Mouse (Mus musculus) forebrain, postnatal 0 days (tissue): ENCODE results near the gene Mcl1. TPM values are rescaled to one million over a fixed set of nuclear protein-coding genes. Genes with fewer than 3 reads are reported as not detected.
"Not testable (repeated sequence)": the region's sequence is repeated elsewhere in the genome, so short reads cannot be mapped to it uniquely, and the experiment has no call there.

Source experiments
- ATAC-seq: fragments of 200-750 bp; cut with Nextera tagmentation; 2 replicates; pipeline ENCODE4 v1.8.0; 2017; ENCODE audit warnings: mild to moderate bottlenecking, moderate library complexity
- DNase-seq: peaks from one replicate; pipeline ENCODE4 v3.0.0-alpha.2; 2015
- H3K27ac ChIP-seq: fragments of 300-500 bp; sonication (generic); 2 replicates; pipeline ENCODE4 v1.5.1; 2014; ENCODE audit warnings: low read depth, mild to moderate bottlenecking, antibody characterized with exemption, low read length, moderate library complexity, mixed read lengths
- H3K27me3 ChIP-seq: fragments of 300-500 bp; sonication (generic); 2 replicates; pipeline ENCODE4 v1.6.1; 2014; ENCODE audit warnings: mild to moderate bottlenecking, low read length, mixed read lengths; ENCODE audit not compliant: insufficient read depth
- H3K36me3 ChIP-seq: fragments of 300-500 bp; sonication (generic); 2 replicates; pipeline ENCODE4 v1.6.1; 2014; ENCODE audit warnings: mild to moderate bottlenecking, moderate library complexity; ENCODE audit not compliant: insufficient read depth
- H3K4me1 ChIP-seq: fragments of 300-500 bp; sonication (generic); 2 replicates; pipeline ENCODE4 v1.6.1; 2014; ENCODE audit warnings: antibody characterized with exemption; ENCODE audit not compliant: insufficient read depth
- H3K4me2 ChIP-seq: fragments of 300-500 bp; sonication (generic); 2 replicates; pipeline ENCODE4 v1.6.1; 2014; ENCODE audit warnings: low read depth, mild to moderate bottlenecking, moderate library complexity
- H3K4me3 ChIP-seq: fragments of 300-500 bp; sonication (generic); 2 replicates; pipeline ENCODE4 v1.5.1; 2014; ENCODE audit warnings: low read depth, low read length, mixed read lengths
- H3K9ac ChIP-seq: fragments of 300-500 bp; sonication (generic); 2 replicates; pipeline ENCODE4 v1.6.1; 2014; ENCODE audit warnings: mild to moderate bottlenecking
- H3K9me3 ChIP-seq: fragments of 300-500 bp; sonication (generic); 2 replicates; pipeline ENCODE4 v1.6.1; 2016; ENCODE audit warnings: low read length
- CTCF ChIP-seq: sonication (generic); IDR thresholded peaks from 2 replicates; pipeline ENCODE4 v1.5.1; 2016; ENCODE audit warnings: antibody characterized with exemption, control low read depth, low read depth
- WGBS: fragments of 180-500 bp; shearing (Covaris S2); extraction: QIAGEN DNeasy Blood & Tissue Kit; methylation state at CpG from one replicate; pipeline ENCODE4 v1.1.7; 2014; 5-methylcytosine and 5-hydroxymethylcytosine counted together
- polyA plus RNA-seq: library from polyadenylated mRNA; unstranded; fragments of >200 nt; fragmentation: Nextera tagmentation; extraction: Ambion mirVana; gene quantifications from 2 replicates; pipeline ENCODE4 v1.2.1, GENCODE M21; 2015
- total RNA-seq: library from RNA; depleted of rRNA; stranded (reverse); fragments of >200 nt; gene quantifications from 2 replicates; pipeline ENCODE4 v1.2.3, GENCODE M21; 2014; rRNA removed

Gene Mcl1
- total RNA-seq (131 and 137 TPM in 2 replicates), polyA plus RNA-seq (42.9 and 46.6 TPM in 2 replicates)

GRCm38 (mm10) chr3:95658236-95658867 lies at the start of gene Mcl1:
Mcl1 (plus strand) TSS chr3:95658788.
- Histone ChIP-seq H3K4me3 (peak within 1 kb of the TSS; percentile 83), H3K9me3 (no peaks in the 10 kb centered on the region), H3K36me3 (peaks cover 11% of the 10 kb centered on the region), H3K27ac (peak within 1 kb of the TSS; percentile 98), H3K4me2 (peak within 1 kb of the TSS; percentile 75), H3K4me1 (peaks cover 20% of the 10 kb centered on the region), H3K9ac (peak within 1 kb of the TSS; percentile 98), H3K27me3 (no peaks in the 10 kb centered on the region)
- ATAC-seq (peak; percentile 97), DNase-seq (peak; percentile 94)
- under 1% methylated on average over 43 of the region's 43 CpGs for WGBS
- peak; percentile 38; the same call in 1 of the 2 replicates for TF ChIP-seq CTCF

GRCm38 (mm10) chr3:95609195-95609594 lies 49.4 kb upstream of the Mcl1 start:
- DNase-seq, result no peak
- Histone ChIP-seq H3K27ac (no peak overlapping the region), H3K4me3 (no peak overlapping the region), H3K4me2 (no peak overlapping the region), H3K9me3 (no peaks in the 10 kb centered on the region), H3K36me3 (peaks cover 33% of the 10 kb centered on the region), H3K9ac (no peak overlapping the region), H3K4me1 (no peaks in the 10 kb centered on the region), H3K27me3 (no peaks in the 10 kb centered on the region)
- TF ChIP-seq CTCF, result no peak
- no peak for ATAC-seq
- WGBS, result 73% methylated on average over 3 of the region's 3 CpGs

- Histone ChIP-seq H3K27me3 (no peaks in the 10 kb centered on the region), H3K9me3 (no peaks in the 10 kb centered on the region), H3K4me2 (no peak overlapping the region), H3K9ac (no peak overlapping the region), H3K27ac (no peak overlapping the region), H3K36me3 (peaks cover 48% of the 10 kb centered on the region), H3K4me1 (no peaks in the 10 kb centered on the region), H3K4me3 (no peak overlapping the region)
- TF ChIP-seq CTCF, result no peak
- no peak for ATAC-seq
- no peak for DNase-seq
- WGBS, result 97% methylated on average over 1 of the region's 1 CpGs
Observed at GRCm38 (mm10) chr3:95613996-95614395, 44.6 kb upstream of the Mcl1 start.

GRCm38 (mm10) chr3:95618511-95618910 lies 40.1 kb upstream of the Mcl1 start:
- Histone ChIP-seq H3K4me1 (no peaks in the 10 kb centered on the region), H3K27me3 (no peaks in the 10 kb centered on the region), H3K9me3 (no peaks in the 10 kb centered on the region), H3K4me2 (no peak overlapping the region), H3K9ac (no peak overlapping the region), H3K27ac (no peak overlapping the region), H3K36me3 (peaks cover 35% of the 10 kb centered on the region), H3K4me3 (no peak overlapping the region)
- 83% methylated on average over 1 of the region's 1 CpGs for WGBS
- DNase-seq, result no peak
- no peak for TF ChIP-seq CTCF
- ATAC-seq, result no peak

GRCm38 (mm10) chr3:95621241-95621640 lies 37.3 kb upstream of the Mcl1 start:
- no peak for DNase-seq
- H3K36me3 ChIP-seq, result peaks cover 26% of the 10 kb centered on the region

GRCm38 (mm10) chr3:95622421-95622820 lies 36.2 kb upstream of the Mcl1 start:
- H3K27me3 ChIP-seq, H3K4me3 ChIP-seq: not testable (repeated sequence)

More at GRCm38 (mm10) chr3:95621241-95621640, 37.3 kb upstream of the Mcl1 start:
- TF ChIP-seq CTCF, result no peak
- WGBS, result 83% methylated on average over 1 of the region's 1 CpGs
- Histone ChIP-seq H3K9ac (no peak overlapping the region), H3K9me3 (no peaks in the 10 kb centered on the region), H3K27ac (no peak overlapping the region), H3K27me3 (no peaks in the 10 kb centered on the region), H3K4me1 (peaks cover 8% of the 10 kb centered on the region), H3K4me3 (no peak overlapping the region), H3K4me2 (no peak overlapping the region)
- ATAC-seq, result no peak

GRCm38 (mm10) chr3:95623551-95623950 lies 35.0 kb upstream of the Mcl1 start:
- Histone ChIP-seq H3K36me3 (peaks cover 21% of the 10 kb centered on the region), H3K4me3 (no peak overlapping the region), H3K9me3 (no peaks in the 10 kb centered on the region), H3K9ac (no peak overlapping the region), H3K4me1 (peaks cover 12% of the 10 kb centered on the region), H3K27ac (no peak overlapping the region), H3K27me3 (no peaks in the 10 kb centered on the region), H3K4me2 (no peak overlapping the region)
- TF ChIP-seq CTCF, result no peak
- ATAC-seq (no peak), DNase-seq (no peak)
- 56% methylated on average over 2 of the region's 2 CpGs for whole genome bisulfite sequencing

More at GRCm38 (mm10) chr3:95622421-95622820, 36.2 kb upstream of the Mcl1 start:
- not testable (repeated sequence) for H3K9me3 ChIP-seq, H3K27ac ChIP-seq, H3K9ac ChIP-seq, ATAC-seq, H3K4me2 ChIP-seq, DNase-seq
- H3K36me3 ChIP-seq, result peaks cover 22% of the 10 kb centered on the region
- 94% methylated on average over 20 of the region's 20 CpGs for WGBS
- peaks cover 12% of the 10 kb centered on the region for H3K4me1 ChIP-seq

- DNase-seq, ATAC-seq, H3K27me3 ChIP-seq, H3K9me3 ChIP-seq: not testable (repeated sequence)
- Histone ChIP-seq H3K36me3 (peaks cover 23% of the 10 kb centered on the region), H3K4me1 (peaks cover 12% of the 10 kb centered on the region), H3K27ac (peak overlapping the region; percentile 83), H3K4me3 (peak overlapping the region; percentile 65), H3K4me2 (peak overlapping the region; percentile 51), H3K9ac (peak overlapping the region; percentile 56)
- WGBS, result 62% methylated on average over 5 of the region's 5 CpGs
Observed at GRCm38 (mm10) chr3:95623991-95624515, 34.5 kb upstream of the Mcl1 start.
